Mouse (Mus musculus) ES-Bruce4 (cell line): ENCODE measurements around the gene Atp2a2. TPM values are rescaled to one million over a fixed set of nuclear protein-coding genes. Genes with fewer than 3 reads are reported as not detected.

ENCODE experiments used
- H3K27ac ChIP-seq: 2 replicates; pipeline ENCODE4 v1.5.1; 2012; ENCODE audit warnings: low read length, inconsistent platforms; ENCODE audit not compliant: insufficient read depth
- H3K27me3 ChIP-seq: 2 replicates; pipeline ENCODE4 v1.6.1; 2012; ENCODE audit warnings: mild to moderate bottlenecking, low read length, inconsistent platforms; ENCODE audit not compliant: control insufficient read depth, poor library complexity, insufficient read depth, severe bottlenecking
- H3K36me3 ChIP-seq: 2 replicates; pipeline ENCODE4 v1.6.1; 2012; ENCODE audit warnings: inconsistent platforms, mild to moderate bottlenecking, low read length, moderate library complexity; ENCODE audit not compliant: control insufficient read depth, poor library complexity, insufficient read depth, severe bottlenecking
- H3K4me1 ChIP-seq: one replicate; pipeline ENCODE4 v1.8.1; 2011; ENCODE audit warnings: low read length; ENCODE audit not compliant: control insufficient read depth, insufficient read depth
- H3K4me3 ChIP-seq: 2 replicates; pipeline ENCODE4 v1.5.1; 2011; ENCODE audit warnings: low read depth, mild to moderate bottlenecking, low read length
- H3K9ac ChIP-seq: 2 replicates; pipeline ENCODE4 v1.6.1; 2012; ENCODE audit warnings: low read depth, mild to moderate bottlenecking, inconsistent platforms; ENCODE audit not compliant: poor library complexity, severe bottlenecking
- H3K9me3 ChIP-seq: replicated peaks from 2 replicates; pipeline ENCODE4 v1.6.1; 2012; ENCODE audit warnings: mild to moderate bottlenecking, low read length, inconsistent platforms; ENCODE audit not compliant: control insufficient read depth, poor library complexity, insufficient read depth, severe bottlenecking
- CTCF ChIP-seq: IDR thresholded peaks from one replicate; pipeline ENCODE4 v1.8.1; 2011; ENCODE audit warnings: low read depth, low read length
- EP300 ChIP-seq: IDR thresholded peaks from 2 replicates; pipeline ENCODE4 v1.6.1; 2011; ENCODE audit warnings: low read depth, low read length; ENCODE audit not compliant: insufficient read depth
- POLR2A ChIP-seq: IDR thresholded peaks from one replicate; pipeline ENCODE4 v1.8.1; 2011; ENCODE audit warnings: low read length; ENCODE audit not compliant: insufficient read depth
- polyA plus RNA-seq: library from polyadenylated mRNA; stranded (reverse); fragments of >200 nt; gene quantifications from 2 replicates; pipeline ENCODE4 v1.2.4, GENCODE M21; 2011; ENCODE audit warnings: low read depth; ENCODE audit not compliant: missing spikeins, insufficient read depth, insufficient read length

Atp2a2 gene
- polyA plus RNA-seq, 1 experiment: 177 TPM

DNA sequence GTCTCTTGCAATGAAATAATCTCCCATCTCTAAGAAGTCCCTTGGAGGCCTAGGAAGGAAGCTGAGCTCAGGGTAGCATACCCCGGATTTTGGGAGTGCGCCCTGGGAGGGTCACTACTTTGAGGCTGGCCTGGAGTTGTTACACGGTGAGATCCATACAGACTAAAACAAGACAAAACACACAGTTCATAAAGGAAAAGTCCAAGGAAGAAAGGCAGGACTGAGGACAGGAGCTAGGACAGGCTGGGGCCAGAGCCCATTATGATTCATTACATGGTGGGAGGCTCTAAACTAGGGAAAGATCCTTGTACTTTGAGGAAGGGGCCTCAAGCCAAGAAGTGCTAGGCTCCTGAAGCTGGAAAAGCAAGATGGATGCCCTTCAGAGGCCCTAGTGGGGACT lies 26.6 kb upstream of the Atp2a2 start:
- H3K27me3 ChIP-seq: no peaks in the 10 kb centered on the region
- no peak overlapping the region for H3K9ac ChIP-seq
- no peak overlapping the region for H3K27ac ChIP-seq
- no peaks in the 10 kb centered on the region for H3K36me3 ChIP-seq
- H3K4me3 ChIP-seq: no peak overlapping the region
- no peak for TF ChIP-seq POLR2A
- TF ChIP-seq CTCF: no peak
- no peak for TF ChIP-seq EP300
- no peaks in the 10 kb centered on the region for H3K9me3 ChIP-seq
- no peaks in the 10 kb centered on the region for H3K4me1 ChIP-seq

DNA sequence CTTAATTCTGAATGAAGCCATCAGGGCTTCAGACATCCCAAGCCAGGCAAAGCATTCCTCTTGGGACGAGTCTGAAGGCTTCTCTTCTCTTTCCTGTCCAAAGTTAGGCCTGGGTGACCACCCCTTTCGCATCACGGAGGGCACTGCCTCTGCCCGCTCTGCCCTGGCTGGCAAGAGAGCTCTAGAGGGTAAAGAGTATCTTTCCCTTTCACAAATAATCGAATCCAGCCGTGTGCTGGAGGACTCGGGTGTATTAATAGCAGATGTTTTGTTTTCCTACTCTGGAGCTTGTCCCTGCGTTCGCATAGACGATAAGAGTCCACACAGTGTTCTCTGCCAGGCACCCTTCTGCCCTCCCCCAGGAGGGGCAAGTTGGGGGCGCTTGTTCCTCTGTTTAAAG lies 25.7 kb upstream of the Atp2a2 start:
- Histone ChIP-seq H3K9me3 (no peaks in the 10 kb centered on the region), H3K9ac (no peak overlapping the region), H3K27ac (no peak overlapping the region), H3K4me1 (no peaks in the 10 kb centered on the region), H3K4me3 (no peak overlapping the region), H3K27me3 (no peaks in the 10 kb centered on the region), H3K36me3 (no peaks in the 10 kb centered on the region)
- TF ChIP-seq CTCF (no peak), POLR2A (no peak), EP300 (no peak)

GRCm38 (mm10) chr5:122526878-122527730 lies 25.1 kb upstream of the Atp2a2 start:
- Histone ChIP-seq H3K27me3 (no peaks in the 10 kb centered on the region), H3K9me3 (no peaks in the 10 kb centered on the region), H3K9ac (no peak overlapping the region), H3K27ac (no peak overlapping the region), H3K4me1 (no peaks in the 10 kb centered on the region), H3K36me3 (no peaks in the 10 kb centered on the region), H3K4me3 (peak overlapping the region; percentile 17; the same call in 1 of the 2 replicates)
- no peak for TF ChIP-seq POLR2A
- no peak for TF ChIP-seq EP300
- TF ChIP-seq CTCF: no peak

DNA sequence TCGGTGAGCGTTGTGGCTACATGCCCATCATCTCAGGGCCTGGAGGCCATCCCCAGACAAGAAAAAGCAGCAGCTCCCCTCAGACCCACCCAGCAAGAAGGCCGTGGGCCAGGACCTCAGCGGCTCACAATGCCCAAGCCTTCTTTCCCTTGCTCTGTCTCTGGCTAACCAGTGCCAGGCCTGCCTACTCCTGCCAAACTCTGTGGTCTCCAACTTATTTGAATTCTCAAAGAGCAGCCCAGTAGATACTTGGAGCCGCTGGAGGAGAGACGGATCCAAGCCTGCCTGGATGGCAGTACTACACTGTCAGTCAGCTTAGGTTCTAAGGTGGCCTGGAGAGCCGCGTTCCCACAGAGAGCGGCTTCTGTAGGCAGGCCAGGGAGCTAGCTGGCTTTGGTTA lies 24.4 kb upstream of the Atp2a2 start:
- no peaks in the 10 kb centered on the region for H3K27me3 ChIP-seq
- no peaks in the 10 kb centered on the region for H3K4me1 ChIP-seq
- H3K9me3 ChIP-seq: no peaks in the 10 kb centered on the region
- no peak overlapping the region for H3K27ac ChIP-seq
- H3K4me3 ChIP-seq: peak overlapping the region; percentile 17; the same call in 1 of the 2 replicates
- H3K36me3 ChIP-seq: no peaks in the 10 kb centered on the region
- TF ChIP-seq POLR2A (no peak), CTCF (no peak), EP300 (no peak)
- H3K9ac ChIP-seq: no peak overlapping the region

DNA sequence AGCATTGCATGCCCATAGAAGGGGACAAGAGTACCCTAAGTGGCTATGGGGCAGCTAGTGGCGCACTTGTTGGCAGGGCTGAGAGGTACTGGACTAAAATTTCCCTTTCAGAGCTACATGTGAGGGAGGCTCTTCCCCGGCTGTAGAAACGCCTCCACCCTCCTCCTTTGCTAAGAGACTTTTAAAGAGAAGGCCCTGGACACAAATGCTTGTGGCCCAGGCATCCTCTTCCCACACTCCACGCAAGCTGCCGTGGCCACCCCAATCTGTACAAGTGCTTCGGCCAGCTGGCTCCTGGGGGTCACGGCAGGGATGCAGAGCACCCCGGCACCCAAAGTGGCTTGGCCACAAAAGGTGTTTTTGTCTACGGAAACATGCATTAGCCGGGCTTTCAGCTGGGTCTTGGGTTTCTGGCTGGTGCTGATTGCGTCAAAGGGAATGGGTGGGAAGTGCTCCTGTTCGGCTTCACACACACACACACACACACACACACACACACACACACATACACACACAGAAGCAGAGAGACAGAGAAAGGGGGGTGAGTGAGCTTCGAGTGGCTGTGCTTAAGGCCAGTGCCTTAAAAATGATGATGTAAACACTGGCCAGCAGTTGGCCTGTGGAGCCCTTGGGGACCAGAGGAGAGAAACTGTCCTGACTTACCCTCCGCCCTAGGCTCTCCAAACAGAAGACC lies 23.4 kb upstream of the Atp2a2 start:
- Histone ChIP-seq H3K4me3 (no peak overlapping the region), H3K36me3 (no peaks in the 10 kb centered on the region), H3K4me1 (no peaks in the 10 kb centered on the region), H3K9me3 (no peaks in the 10 kb centered on the region), H3K9ac (no peak overlapping the region), H3K27me3 (no peaks in the 10 kb centered on the region), H3K27ac (no peak overlapping the region)
- TF ChIP-seq POLR2A (no peak), EP300 (no peak), CTCF (no peak)

- TF ChIP-seq POLR2A: no peak
- TF ChIP-seq CTCF: no peak
- no peak for TF ChIP-seq EP300
- Histone ChIP-seq H3K27ac (no peak overlapping the region), H3K4me3 (no peak overlapping the region), H3K9me3 (no peaks in the 10 kb centered on the region), H3K4me1 (no peaks in the 10 kb centered on the region), H3K27me3 (no peaks in the 10 kb centered on the region), H3K9ac (no peak overlapping the region), H3K36me3 (no peaks in the 10 kb centered on the region)
Observed at GRCm38 (mm10) chr5:122524854-122525237, 22.8 kb upstream of the Atp2a2 start.
